In genomic region chr15:99126081-99126815, GRCm38 (mm10) we compare ENCODE assay signal across 8 mouse cellular contexts. TPM values are rescaled to one million over a fixed set of nuclear protein-coding genes. Genes with fewer than 3 reads are reported as not detected.
DNase-seq lines count a peak whose midpoint lies in the region; ATAC-seq and TF ChIP-seq lines count a peak whose summit lies in the region.

No protein-coding gene starts in this region.

- H3K4me1 ChIP-seq in cortical plate, adult 2 months (ENCODE audit: control insufficient read depth, insufficient read depth, low read length), result no peaks in the 10 kb centered on the region
- H3K4me1 ChIP-seq in intestine, embryonic 14.5 days (replicated peaks; ENCODE audit: control insufficient read depth, insufficient read depth, low read length), result peaks cover 24% of the 10 kb centered on the region
- H3K4me1 ChIP-seq in megakaryocyte, embryonic 14.5 days, result peaks cover 44% of the 10 kb centered on the region

- no peak for TF ChIP-seq CTCF in cortical plate, adult 2 months (IDR thresholded peaks at IDR 0.05; ENCODE audit: extremely low read depth, insufficient read depth, low read length)

- peak; percentile 87 to 97 for DNase-seq in adrenal gland, adult (ENCODE audit: inconsistent age in 2 of 2, low spot score in 1 of 2)
- peak; percentile 86 for DNase-seq in gastrocnemius, postnatal 14 days
- peak; percentile 98 for DNase-seq in intestine, embryonic 14.5 days (ENCODE audit: low spot score)
- DNase-seq in left cerebral cortex, postnatal 10 days (ENCODE audit: extremely low spot score in 1 of 2, low spot score in 2 of 2), result peak; percentile 83 to 90
- peak; percentile 80 for DNase-seq in right cerebral cortex, postnatal 36 days (ENCODE audit: low spot score in 2 of 2)

- 0 out of 2 replicates have a peak, but pooled peaks have one; percentile 10 for TF ChIP-seq POLR2A in cortical plate, adult 2 months (IDR thresholded peaks at IDR 0.05; ENCODE audit: extremely low read depth, insufficient read depth, low read length)

- under 1% methylated on average over 99 of the region's 115 CpGs for WGBS in intestine, embryonic 14.5 days

- H3K27me3 ChIP-seq in intestine, embryonic 14.5 days (replicated peaks; ENCODE audit: control insufficient read depth, insufficient read depth, low read length), result no peaks in the 10 kb centered on the region
- peaks cover 12% of the 10 kb centered on the region for H3K27me3 ChIP-seq in megakaryocyte, embryonic 14.5 days (replicated peaks)

- intact Hi-C loops in gastrocnemius, postnatal 14 days (cut with DNase I; ENCODE audit: low total_unique reads), result no loop called here
- intact Hi-C loops in left cerebral cortex, postnatal 10 days (cut with DNase I), result no loop called here

- H3K4me2 ChIP-seq in intestine, embryonic 14.5 days (ENCODE audit: low read length), result peak overlapping the region; percentile 61

- no peaks in the 10 kb centered on the region for H3K9me3 ChIP-seq in intestine, embryonic 14.5 days (ENCODE audit: control insufficient read depth, low read length)
- no peaks in the 10 kb centered on the region for H3K9me3 ChIP-seq in megakaryocyte, embryonic 14.5 days

- H3K27ac ChIP-seq in cortical plate, adult 2 months (ENCODE audit: insufficient read depth, low read length), result 0 out of 2 replicates have a peak overlapping the region, but pooled peaks have one; percentile 31
- H3K27ac ChIP-seq in intestine, embryonic 14.5 days (ENCODE audit: low read depth), result peak overlapping the region; percentile 95

- no peaks in the 10 kb centered on the region for H3K36me3 ChIP-seq in intestine, embryonic 14.5 days (ENCODE audit: control insufficient read depth, insufficient read depth, low read length)
- H3K36me3 ChIP-seq in megakaryocyte, embryonic 14.5 days (replicated peaks; ENCODE audit: low read length), result no peaks in the 10 kb centered on the region

- ATAC-seq in intestine, embryonic 14.5 days (replicated peaks; ENCODE audit: low FRiP score, low TSS enrichment, low read depth), result peak; percentile 87
- no peak for ATAC-seq in activated CD4-positive, CD25-positive, alpha-beta regulatory T cell, adult 4 months

- H3K4me3 ChIP-seq in cortical plate, adult 2 months (ENCODE audit: insufficient read depth, low read length), result peak overlapping the region; percentile 47
- peak overlapping the region; percentile 57 for H3K4me3 ChIP-seq in intestine, embryonic 14.5 days (ENCODE audit: low read depth, low read length)
- H3K4me3 ChIP-seq in megakaryocyte, embryonic 14.5 days (replicated peaks), result peak overlapping the region; percentile 94

- peak overlapping the region; percentile 83 for H3K9ac ChIP-seq in intestine, embryonic 14.5 days (ENCODE audit: low read length)

RNA-seq across cellular contexts. Expression of gene Spats2, which starts 0.5 kb away (rescaled TPM):
- polyA plus RNA-seq in cortical plate, adult 2 months (2012; rRNA removed), result 25.8 and 27.4 TPM in 2 replicates
- 1 to 10 TPM; 7.1 to 8.7 TPM for total RNA-seq in gastrocnemius, postnatal 14 days (2021)
- polyA plus RNA-seq in intestine, embryonic 14.5 days (2014; fragmentation: Nextera tagmentation; extraction: Ambion mirVana), result 38.4 and 41.4 TPM in 2 replicates
- 10 to 100 TPM; 34.4 to 36.4 TPM for total RNA-seq in left cerebral cortex, postnatal 10 days (2021)
- polyA plus RNA-seq in megakaryocyte, embryonic 14.5 days (2012; ENCODE audit: insufficient read depth, low replicate concordance), result 5.3 and 8.2 TPM in 2 replicates
- polyA plus RNA-seq in activated CD4-positive, CD25-positive, alpha-beta regulatory T cell, adult 4 months (2017; shearing (Covaris generic)), result not detected

RNA-seq across cellular contexts. Expression of gene Dnajc22, which starts 33.3 kb away (rescaled TPM):
- 0.06 TPM in 2 replicates for polyA plus RNA-seq in cortical plate, adult 2 months (2012; rRNA removed)
- under 1 TPM in 1 of 2 experiments, not detected in 1; 0.12 TPM for total RNA-seq in gastrocnemius, postnatal 14 days (2021)
- 16.3 and 20.2 TPM in 2 replicates for polyA plus RNA-seq in intestine, embryonic 14.5 days (2014; fragmentation: Nextera tagmentation; extraction: Ambion mirVana)
- total RNA-seq in left cerebral cortex, postnatal 10 days (2021), result not detected
- not detected in 2 replicates for polyA plus RNA-seq in megakaryocyte, embryonic 14.5 days (2012; ENCODE audit: insufficient read depth, low replicate concordance)
- not detected for polyA plus RNA-seq in activated CD4-positive, CD25-positive, alpha-beta regulatory T cell, adult 4 months (2017; shearing (Covaris generic))

RNA-seq across cellular contexts. Expression of gene C1ql4, which starts 38.6 kb away (rescaled TPM):
- not detected in 2 replicates for polyA plus RNA-seq in cortical plate, adult 2 months (2012; rRNA removed)
- not detected for total RNA-seq in gastrocnemius, postnatal 14 days (2021)
- polyA plus RNA-seq in intestine, embryonic 14.5 days (2014; fragmentation: Nextera tagmentation; extraction: Ambion mirVana), result 0.16 TPM in 1 of 2 replicates, not detected in the other
- not detected for total RNA-seq in left cerebral cortex, postnatal 10 days (2021)
- not detected in 2 replicates for polyA plus RNA-seq in megakaryocyte, embryonic 14.5 days (2012; ENCODE audit: insufficient read depth, low replicate concordance)
- not detected for polyA plus RNA-seq in activated CD4-positive, CD25-positive, alpha-beta regulatory T cell, adult 4 months (2017; shearing (Covaris generic))

RNA-seq across cellular contexts. Expression of gene Troap, which starts 51.9 kb away (rescaled TPM):
- polyA plus RNA-seq in cortical plate, adult 2 months (2012; rRNA removed), result 0.76 and 1.1 TPM in 2 replicates
- 1 to 10 TPM; 1.4 to 1.8 TPM for total RNA-seq in gastrocnemius, postnatal 14 days (2021)
- 25.4 and 27.7 TPM in 2 replicates for polyA plus RNA-seq in intestine, embryonic 14.5 days (2014; fragmentation: Nextera tagmentation; extraction: Ambion mirVana)
- total RNA-seq in left cerebral cortex, postnatal 10 days (2021), result 1 to 10 TPM; 1.4 to 2.2 TPM
- polyA plus RNA-seq in megakaryocyte, embryonic 14.5 days (2012; ENCODE audit: insufficient read depth, low replicate concordance), result 27.8 and 75.4 TPM in 2 replicates
- 1 to 10 TPM; 3.6 to 4.4 TPM for polyA plus RNA-seq in activated CD4-positive, CD25-positive, alpha-beta regulatory T cell, adult 4 months (2017; shearing (Covaris generic))

Comparison
In these comparisons a context has a peak if more than half of its experiments do, and no peak if none do; other contexts are left out.
1. RNA of gene Dnajc22, which starts 33.3 kb away (polyA plus RNA-seq): 16.3 to 20.2 TPM in intestine, embryonic 14.5 days; 0.06 TPM in cortical plate, adult 2 months, not detected in megakaryocyte, embryonic 14.5 days and not detected in activated CD4-positive, CD25-positive, alpha-beta regulatory T cell, adult 4 months; every median in the first group is over 10 times any median in the second.
2. Peak in every context shown above with its lines, with median percentiles within 50 percentile points of each other: DNase-seq and H3K4me3 ChIP-seq.